Mouse (Mus musculus) gastrocnemius, postnatal 10 days (tissue): ENCODE data around the gene Kri1. TPM values are rescaled to one million over a fixed set of nuclear protein-coding genes. Genes with fewer than 3 reads are reported as not detected.

Experiments
- total RNA-seq, 2 experiments: library from RNA; stranded (reverse); gene quantifications; 2 replicates each; pipeline ENCODE4 v1.2.3; 2021

Gene Kri1
- total RNA-seq, 2 experiments from 2014 or later, result 10.8 to 14.5 TPM

Other genes starting within 250 kb of the Kri1 start
- gene Zglp1, start 220.9 kb downstream of the Kri1 start, total RNA-seq, result not detected
- gene Gm49373, start 214.9 kb downstream of the Kri1 start, total RNA-seq, result under 1 TPM; 0.14 to 0.32 TPM
- 10 to 100 TPM; 24.2 to 24.9 TPM for gene Fdx1l, start 214.4 kb downstream of the Kri1 start, total RNA-seq
- 1 to 10 TPM in 1 of 2 experiments, under 1 TPM in 1; 0.61 to 1.2 TPM for gene Gm38431, start 196.0 kb downstream of the Kri1 start, total RNA-seq
- gene Raver1, start 196.0 kb downstream of the Kri1 start, total RNA-seq, result 10 to 100 TPM; 22.1 to 25.6 TPM
- gene Tyk2, start 156.7 kb downstream of the Kri1 start, total RNA-seq, result 1 to 10 TPM; 5.1 to 7.6 TPM
- gene Cdc37, start 138.0 kb downstream of the Kri1 start, total RNA-seq, result 100 to 1,000 TPM; 138 to 151 TPM
- gene Pde4a, start 122.3 kb downstream of the Kri1 start, total RNA-seq, result 10 to 100 TPM; 22.1 to 23.2 TPM
- gene Keap1, start 48.6 kb downstream of the Kri1 start, total RNA-seq, result 10 to 100 TPM; 59.6 to 60.9 TPM
- under 1 TPM; 0.09 to 0.19 TPM for gene S1pr5, start 39.5 kb downstream of the Kri1 start, total RNA-seq
- gene Atg4d, start 22.7 kb downstream of the Kri1 start, total RNA-seq, result 10 to 100 TPM; 28.4 to 31.9 TPM
- 10 to 100 TPM; 14.2 to 16.1 TPM for gene Cdkn2d, start 3.4 kb upstream of the Kri1 start, total RNA-seq
- gene Ap1m2, start 24.4 kb upstream of the Kri1 start, total RNA-seq, result not detected
- gene Slc44a2, start 32.7 kb upstream of the Kri1 start, total RNA-seq, result 100 to 1,000 TPM; 131 to 140 TPM
- gene Ilf3, start 79.9 kb upstream of the Kri1 start, total RNA-seq, result 10 to 100 TPM; 34.9 to 49.0 TPM
- 10 to 100 TPM in 1 of 2 experiments, 1 to 10 TPM in 1; 8.5 to 11.4 TPM for gene Qtrt1, start 123.9 kb upstream of the Kri1 start, total RNA-seq
- 10 to 100 TPM; 52.4 to 64.5 TPM for gene Dnm2, start 136.9 kb upstream of the Kri1 start, total RNA-seq
- gene Tmed1, start 222.3 kb upstream of the Kri1 start, total RNA-seq, result 10 to 100 TPM; 29.5 to 31.8 TPM
- 1 to 10 TPM; 1.4 to 2.5 TPM for gene AB124611, start 238.2 kb upstream of the Kri1 start, total RNA-seq